ENCODE assay signal across 15 mouse cellular contexts in the genomic region with DNA sequence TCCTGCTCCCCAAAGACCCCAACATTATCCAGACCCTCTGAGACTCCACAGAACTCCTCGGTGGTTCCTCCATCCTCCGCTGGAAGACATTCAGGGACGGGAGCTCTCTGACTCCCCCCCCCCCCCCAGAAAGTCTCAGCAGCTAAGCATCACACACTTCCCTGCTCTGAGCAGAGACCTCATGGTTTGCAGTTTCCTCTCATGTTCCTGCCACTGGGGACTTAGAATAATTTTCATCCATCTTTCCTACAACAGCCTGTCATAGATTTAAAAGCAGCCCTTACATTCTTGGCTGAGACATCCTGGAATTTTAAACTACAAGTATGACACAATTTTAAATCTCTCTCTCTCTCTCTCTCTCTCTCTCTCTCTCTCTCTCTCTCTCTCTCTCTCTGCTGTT.
"Had no signal": no experiment of that assay in that cellular context is flagged by ENCODE, and none has a peak within 500 bp of the region (broad histone marks: within the 10 kb centered on the region; RNA-seq: fewer than 3 reads in every experiment).

No protein-coding gene starts in this region.

- H3K4me2 ChIP-seq: liver, embryonic 13.5 days; lung, embryonic 15.5 days; midbrain, embryonic 12.5 days; midbrain, embryonic 15.5 days; neural tube, embryonic 12.5 days; neural tube, embryonic 15.5 days had no signal

- H3K36me3 ChIP-seq: liver, embryonic 13.5 days; lung, embryonic 15.5 days; midbrain, embryonic 12.5 days; midbrain, embryonic 15.5 days; neural tube, embryonic 12.5 days; neural tube, embryonic 15.5 days had no signal

- H3K9me3 ChIP-seq: liver, embryonic 13.5 days; lung, embryonic 15.5 days; midbrain, embryonic 12.5 days; midbrain, embryonic 15.5 days; neural tube, embryonic 12.5 days; neural tube, embryonic 15.5 days had no signal

- ATAC-seq: midbrain, embryonic 15.5 days had no signal

- H3K27me3 ChIP-seq: liver, embryonic 13.5 days; lung, embryonic 15.5 days; midbrain, embryonic 12.5 days; midbrain, embryonic 15.5 days; neural tube, embryonic 12.5 days; neural tube, embryonic 15.5 days had no signal

- DNase-seq: kidney, adult 18-20 months; kidney, adult 9 months; kidney, postnatal 36 days; layer of hippocampus, adult 9-11 months; liver, embryonic 13.5 days; right cerebral cortex, adult 18-20 months; right cerebral cortex, postnatal 14 days; right cerebral cortex, postnatal 4 days; thymus, postnatal 25 days had no signal

- H3K4me3 ChIP-seq: liver, embryonic 13.5 days; lung, embryonic 15.5 days; midbrain, embryonic 12.5 days; midbrain, embryonic 15.5 days; neural tube, embryonic 12.5 days; neural tube, embryonic 15.5 days had no signal

- H3K4me1 ChIP-seq: liver, embryonic 13.5 days; lung, embryonic 15.5 days; midbrain, embryonic 12.5 days; midbrain, embryonic 15.5 days; neural tube, embryonic 12.5 days; neural tube, embryonic 15.5 days had no signal

- H3K9ac ChIP-seq: liver, embryonic 13.5 days; lung, embryonic 15.5 days; midbrain, embryonic 12.5 days; midbrain, embryonic 15.5 days; neural tube, embryonic 12.5 days; neural tube, embryonic 15.5 days had no signal

- H3K27ac ChIP-seq: liver, embryonic 13.5 days; lung, embryonic 15.5 days; macrophage; midbrain, embryonic 12.5 days; midbrain, embryonic 15.5 days; neural tube, embryonic 12.5 days; neural tube, embryonic 15.5 days had no signal
